Mouse (Mus musculus): Measurements from ENCODE around the gene Tnfsf13. TPM values are rescaled to one million over a fixed set of nuclear protein-coding genes. Genes with fewer than 3 reads are reported as not detected.

The Tnfsf13 gene
- polyA plus RNA-seq, 1 experiment, result 6.9 TPM

- Histone ChIP-seq H3K4me1 (ENCODE audit: control insufficient read depth, insufficient read depth, insufficient read length, low read length) (peaks cover 20% of the 10 kb centered on the region), H3K4me3 (ENCODE audit: low read depth, low read length) (peak within 1 kb of the TSS; percentile 57), H3K27ac (ENCODE audit: insufficient read depth, low read depth, low read length) (peak within 1 kb of the TSS; percentile 82), H3K27me3 (ENCODE audit: control insufficient read depth, insufficient read depth, low read length) (no peaks in the 10 kb centered on the region), H3K36me3 (ENCODE audit: control insufficient read depth, insufficient read depth, low read length) (peaks cover 7% of the 10 kb centered on the region; the same call in 1 of the 2 replicates)
- no peak for TF ChIP-seq CTCF (IDR thresholded peaks at IDR 0.05; ENCODE audit: extremely low read depth, insufficient read length, insufficient replicate concordance, low read depth, low read length)
- TF ChIP-seq POLR2A (IDR thresholded peaks at IDR 0.05; ENCODE audit: low read depth, low read length), result peak; percentile 35; the same call in 1 of the 2 replicates
- WGBS, result 23% methylated on average over 41 of the region's 41 CpGs
Measured at GRCm38 (mm10) chr11:69695361-69696181, 10.0 kb upstream of the Tnfsf13 start, which contains the start of the genes Tnfsf12 and Tnfsfm13. Gene Tnfsf12 (minus strand): TSS chr11:69695849. Gene Tnfsfm13 (minus strand): TSS chr11:69696098.

DNA sequence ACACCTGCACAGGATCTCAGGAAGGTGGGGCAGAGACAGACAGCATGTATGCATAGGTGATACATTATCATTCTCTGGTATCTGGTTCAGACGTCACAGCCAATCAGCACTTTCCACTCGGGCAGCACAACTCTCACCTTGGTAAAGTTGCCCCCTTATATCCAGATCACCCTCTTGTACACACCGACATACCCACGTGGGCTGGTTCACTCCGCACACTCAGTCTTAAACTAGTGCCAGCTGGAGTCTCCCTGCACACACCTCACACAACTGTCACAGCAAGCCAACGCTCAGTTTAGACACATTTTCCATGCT is 9.4 kb upstream of the Tnfsf13 start:
- 60% methylated on average over 6 of the region's 6 CpGs for whole genome bisulfite sequencing
- peak overlapping the region; percentile 57 for H3K4me3 ChIP-seq (ENCODE audit: low read depth, low read length)

DNA sequence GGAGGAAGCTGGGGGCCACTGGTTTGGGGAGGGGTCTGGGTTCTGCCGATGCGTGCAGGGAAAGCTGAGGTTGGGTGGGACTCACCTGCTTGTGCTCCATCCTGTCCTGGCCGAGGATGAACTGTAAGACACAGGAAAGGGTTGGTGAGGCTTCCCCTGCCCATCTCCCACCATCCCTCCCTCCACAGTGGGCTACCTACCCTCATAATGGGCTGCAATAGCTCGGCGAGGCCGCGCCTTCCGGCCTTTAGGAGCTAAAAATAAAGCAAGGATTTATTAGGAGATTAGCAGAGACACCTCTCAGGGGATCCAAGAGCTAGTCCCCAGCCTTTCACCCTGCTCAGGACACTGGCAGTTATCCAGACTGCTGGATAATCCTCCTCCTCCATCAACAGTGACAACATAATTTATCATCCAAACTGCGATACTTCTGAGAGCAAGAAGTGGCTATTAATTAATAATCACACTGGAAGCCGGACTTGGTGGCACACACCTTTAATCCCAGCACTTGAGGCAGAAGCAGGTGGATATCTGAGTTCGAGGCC is 7.9 kb upstream of the Tnfsf13 start:
- peaks cover 9% of the 10 kb centered on the region; the same call in 1 of the 2 replicates for H3K36me3 ChIP-seq (ENCODE audit: control insufficient read depth, insufficient read depth, low read length)
- peaks cover 21% of the 10 kb centered on the region for H3K4me1 ChIP-seq (ENCODE audit: control insufficient read depth, insufficient read depth, insufficient read length, low read length)
- no peak overlapping the region for H3K4me3 ChIP-seq (ENCODE audit: low read depth, low read length)
- TF ChIP-seq POLR2A (IDR thresholded peaks at IDR 0.05; ENCODE audit: low read depth, low read length) (no peak), CTCF (IDR thresholded peaks at IDR 0.05; ENCODE audit: extremely low read depth, insufficient read length, insufficient replicate concordance, low read depth, low read length) (no peak)
- no peaks in the 10 kb centered on the region for H3K27me3 ChIP-seq (ENCODE audit: control insufficient read depth, insufficient read depth, low read length)
- H3K27ac ChIP-seq (ENCODE audit: insufficient read depth, low read depth, low read length), result peak overlapping the region; percentile 10; the same call in 1 of the 2 replicates
- 51% methylated on average over 11 of the region's 11 CpGs for whole genome bisulfite sequencing

More for the DNA sequence above, 9.4 kb upstream of the Tnfsf13 start:
- Histone ChIP-seq H3K27me3 (ENCODE audit: control insufficient read depth, insufficient read depth, low read length) (no peaks in the 10 kb centered on the region), H3K4me1 (ENCODE audit: control insufficient read depth, insufficient read depth, insufficient read length, low read length) (peaks cover 20% of the 10 kb centered on the region), H3K36me3 (ENCODE audit: control insufficient read depth, insufficient read depth, low read length) (peaks cover 9% of the 10 kb centered on the region; the same call in 1 of the 2 replicates), H3K27ac (ENCODE audit: insufficient read depth, low read depth, low read length) (peak overlapping the region; percentile 45; the same call in 1 of the 2 replicates)
- TF ChIP-seq CTCF (IDR thresholded peaks at IDR 0.05; ENCODE audit: extremely low read depth, insufficient read length, insufficient replicate concordance, low read depth, low read length) (no peak), POLR2A (IDR thresholded peaks at IDR 0.05; ENCODE audit: low read depth, low read length) (no peak)

GRCm38 (mm10) chr11:69692863-69693262 is 7.3 kb upstream of the Tnfsf13 start:
- peak overlapping the region; percentile 75 for H3K27ac ChIP-seq (ENCODE audit: insufficient read depth, low read depth, low read length)
- TF ChIP-seq CTCF (IDR thresholded peaks at IDR 0.05; ENCODE audit: extremely low read depth, insufficient read length, insufficient replicate concordance, low read depth, low read length) (no peak), POLR2A (IDR thresholded peaks at IDR 0.05; ENCODE audit: low read depth, low read length) (no peak; the same call in 1 of the 2 replicates)
- WGBS, result 39% methylated on average over 6 of the region's 6 CpGs
- no peaks in the 10 kb centered on the region for H3K27me3 ChIP-seq (ENCODE audit: control insufficient read depth, insufficient read depth, low read length)
- peaks cover 21% of the 10 kb centered on the region for H3K4me1 ChIP-seq (ENCODE audit: control insufficient read depth, insufficient read depth, insufficient read length, low read length)
- no peak overlapping the region for H3K4me3 ChIP-seq (ENCODE audit: low read depth, low read length)
- peaks cover 9% of the 10 kb centered on the region for H3K36me3 ChIP-seq (ENCODE audit: control insufficient read depth, insufficient read depth, low read length)

GRCm38 (mm10) chr11:69692196-69692811 is 6.7 kb upstream of the Tnfsf13 start:
- Histone ChIP-seq H3K36me3 (ENCODE audit: control insufficient read depth, insufficient read depth, low read length) (peaks cover 9% of the 10 kb centered on the region), H3K4me3 (ENCODE audit: low read depth, low read length) (no peak overlapping the region), H3K27ac (ENCODE audit: insufficient read depth, low read depth, low read length) (peak overlapping the region; percentile 75), H3K27me3 (ENCODE audit: control insufficient read depth, insufficient read depth, low read length) (no peaks in the 10 kb centered on the region), H3K4me1 (ENCODE audit: control insufficient read depth, insufficient read depth, insufficient read length, low read length) (peaks cover 21% of the 10 kb centered on the region)
- TF ChIP-seq CTCF (IDR thresholded peaks at IDR 0.05; ENCODE audit: extremely low read depth, insufficient read length, insufficient replicate concordance, low read depth, low read length), result no peak
- TF ChIP-seq POLR2A (IDR thresholded peaks at IDR 0.05; ENCODE audit: low read depth, low read length), result peak; percentile 27; the same call in 1 of the 2 replicates
- 61% methylated on average over 9 of the region's 9 CpGs for WGBS

DNA sequence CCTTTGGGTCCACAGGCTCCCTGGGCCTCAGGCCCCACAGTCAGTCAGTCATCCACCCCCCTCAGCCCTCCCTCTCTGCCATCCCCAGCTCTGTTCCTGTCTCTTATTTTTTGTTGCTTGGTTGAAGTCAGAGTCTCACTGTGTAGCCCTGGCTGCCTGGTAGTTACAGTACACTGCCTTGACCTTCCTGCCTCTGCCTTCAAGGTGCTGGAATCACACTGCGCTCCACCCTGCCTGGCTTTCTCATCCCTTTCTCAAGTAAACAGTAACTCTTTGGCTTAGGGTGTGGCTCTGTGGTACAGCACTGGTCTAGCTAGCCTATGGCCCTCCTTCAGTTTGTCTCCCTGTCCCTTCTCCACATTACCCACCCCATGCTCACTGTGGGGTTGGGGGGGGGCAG is 4.3 kb upstream of the Tnfsf13 start:
- Histone ChIP-seq H3K4me1 (ENCODE audit: control insufficient read depth, insufficient read depth, insufficient read length, low read length) (peaks cover 26% of the 10 kb centered on the region), H3K27me3 (ENCODE audit: control insufficient read depth, insufficient read depth, low read length) (no peaks in the 10 kb centered on the region), H3K36me3 (ENCODE audit: control insufficient read depth, insufficient read depth, low read length) (peaks cover 9% of the 10 kb centered on the region), H3K4me3 (ENCODE audit: low read depth, low read length) (no peak overlapping the region), H3K27ac (ENCODE audit: insufficient read depth, low read depth, low read length) (peak overlapping the region; percentile 13; the same call in 1 of the 2 replicates)
- TF ChIP-seq CTCF (IDR thresholded peaks at IDR 0.05; ENCODE audit: extremely low read depth, insufficient read length, insufficient replicate concordance, low read depth, low read length) (no peak), POLR2A (IDR thresholded peaks at IDR 0.05; ENCODE audit: low read depth, low read length) (no peak)
- 70% methylated on average over 1 of the region's 1 CpGs for WGBS

Measured in small intestine, adult 2 months (tissue).